ENCODE assay signal across 8 mouse cellular contexts in genomic region chr2:32680051-32680451, GRCm38 (mm10). TPM values are rescaled to one million over a fixed set of nuclear protein-coding genes. Genes with fewer than 3 reads are reported as not detected.
DNase-seq lines count a peak whose midpoint lies in the region; ATAC-seq and TF ChIP-seq lines count a peak whose summit lies in the region.

No protein-coding gene starts in this region.

- no peaks in the 10 kb centered on the region for H3K9me3 ChIP-seq in lung, postnatal 0 days (ENCODE audit: low read length)
- H3K9me3 ChIP-seq in heart, embryonic 14.5 days (ENCODE audit: control insufficient read depth, low read length): peaks cover 3% of the 10 kb centered on the region; the same call in 1 of the 2 replicates
- no peaks in the 10 kb centered on the region for H3K9me3 ChIP-seq in limb, embryonic 14.5 days (ENCODE audit: control insufficient read depth, low read length)

- H3K4me3 ChIP-seq in lung, postnatal 0 days (ENCODE audit: low read depth, low read length): no peak overlapping the region
- no peak overlapping the region for H3K4me3 ChIP-seq in heart, embryonic 14.5 days (ENCODE audit: control insufficient read depth in 1 of 2, insufficient read depth in 1 of 2, low read depth in 1 of 2, low read length in 2 of 2)
- no peak overlapping the region for H3K4me3 ChIP-seq in limb, embryonic 14.5 days (replicated peaks; ENCODE audit: low read length)
- H3K4me3 ChIP-seq in cerebellum, adult 2 months (replicated peaks; ENCODE audit: insufficient read depth, low read depth, low read length): no peak overlapping the region

- H3K27me3 ChIP-seq in lung, postnatal 0 days (replicated peaks; ENCODE audit: insufficient read depth, low read length): no peaks in the 10 kb centered on the region
- H3K27me3 ChIP-seq in heart, embryonic 14.5 days (ENCODE audit: control insufficient read depth, insufficient read depth, low read length): no peaks in the 10 kb centered on the region
- H3K27me3 ChIP-seq in limb, embryonic 14.5 days (ENCODE audit: control insufficient read depth, insufficient read depth, low read length): no peaks in the 10 kb centered on the region
- no peaks in the 10 kb centered on the region for H3K27me3 ChIP-seq in cerebellum, adult 2 months (ENCODE audit: control insufficient read depth, insufficient read depth, low read length)

- peaks cover 21% of the 10 kb centered on the region for H3K36me3 ChIP-seq in lung, postnatal 0 days (ENCODE audit: insufficient read depth, low read length)
- H3K36me3 ChIP-seq in heart, embryonic 14.5 days (ENCODE audit: control insufficient read depth, insufficient read depth, low read length): peaks cover 96% of the 10 kb centered on the region
- H3K36me3 ChIP-seq in limb, embryonic 14.5 days (ENCODE audit: control insufficient read depth, insufficient read depth, low read length): peaks cover 44% of the 10 kb centered on the region

- WGBS in lung, postnatal 0 days: 31% methylated on average over 7 of the region's 7 CpGs
- 12% methylated on average over 7 of the region's 7 CpGs for WGBS in heart, embryonic 14.5 days
- WGBS in limb, embryonic 14.5 days: 21% methylated on average over 7 of the region's 7 CpGs
- WGBS in cerebellum, adult 2 months: 26% methylated on average over 7 of the region's 7 CpGs

- H3K27ac ChIP-seq in lung, postnatal 0 days (ENCODE audit: low read length): no peak overlapping the region
- H3K27ac ChIP-seq in heart, embryonic 14.5 days (replicated peaks in 1 of 2; ENCODE audit: control insufficient read depth in 1 of 2, insufficient read depth in 1 of 2, low read depth in 2 of 2, low read length in 2 of 2): peak overlapping the region; percentile 71 to 76
- peak overlapping the region; percentile 52; the same call in 1 of the 2 replicates for H3K27ac ChIP-seq in limb, embryonic 14.5 days (replicated peaks; ENCODE audit: low read depth, low read length)
- no peak overlapping the region for H3K27ac ChIP-seq in cerebellum, adult 2 months (ENCODE audit: insufficient read depth, low read length)

- TF ChIP-seq POLR2A in limb, embryonic 14.5 days (IDR thresholded peaks at IDR 0.05; ENCODE audit: borderline replicate concordance, extremely low read depth, insufficient read depth, insufficient read length): no peak
- TF ChIP-seq POLR2A in cerebellum, adult 2 months (IDR thresholded peaks at IDR 0.05; ENCODE audit: borderline replicate concordance, insufficient read depth, low read length): no peak

- H3K4me2 ChIP-seq in lung, postnatal 0 days (replicated peaks; ENCODE audit: low read depth, low read length): no peak overlapping the region
- no peak overlapping the region; the same call in 1 of the 2 replicates for H3K4me2 ChIP-seq in heart, embryonic 14.5 days (ENCODE audit: low read length)
- no peak overlapping the region for H3K4me2 ChIP-seq in limb, embryonic 14.5 days (replicated peaks; ENCODE audit: low read depth, low read length, severe bottlenecking)

- DNase-seq in lung, postnatal 0 days (ENCODE audit: low spot score): peak; percentile 44
- DNase-seq in lung, postnatal 36 days: no peak
- peak; percentile 90 for DNase-seq in brain, adult 2 months (ENCODE audit: low read depth, low spot score)
- DNase-seq in limb, embryonic 14.5 days (ENCODE audit: low spot score): no peak
- no peak for DNase-seq in cerebellum, postnatal 4 days (ENCODE audit: low spot score in 2 of 2)
- DNase-seq in cerebellum, adult 2 months: no peak
- no peak for DNase-seq in thymus, postnatal 25 days

- no peak for TF ChIP-seq CTCF in lung, postnatal 0 days (IDR thresholded peaks at IDR 0.05)
- TF ChIP-seq CTCF in cerebellum, adult 2 months (IDR thresholded peaks at IDR 0.05; ENCODE audit: borderline replicate concordance, insufficient read depth, low read depth, low read length): no peak

- no peak for TF ChIP-seq EP300 in lung, postnatal 0 days (IDR thresholded peaks at IDR 0.05)

- ATAC-seq in lung, postnatal 0 days: peak; percentile 66
- ATAC-seq in heart, embryonic 14.5 days (ENCODE audit: insufficient number of reproducible peaks, insufficient read depth, low FRiP score, low read depth): peak; percentile 52; the same call in 1 of the 2 replicates
- no peak for ATAC-seq in limb, embryonic 14.5 days (ENCODE audit: low FRiP score, low read depth)

- no peak overlapping the region for H3K9ac ChIP-seq in lung, postnatal 0 days (replicated peaks; ENCODE audit: low read depth)
- H3K9ac ChIP-seq in heart, embryonic 14.5 days (ENCODE audit: low read length): peak overlapping the region; percentile 38
- no peak overlapping the region for H3K9ac ChIP-seq in limb, embryonic 14.5 days (ENCODE audit: low read depth, low read length, severe bottlenecking)

- no peaks in the 10 kb centered on the region for H3K4me1 ChIP-seq in lung, postnatal 0 days (ENCODE audit: insufficient read depth, low read depth, low read length)
- H3K4me1 ChIP-seq in heart, embryonic 14.5 days (ENCODE audit: control insufficient read depth in 2 of 2, insufficient read depth in 2 of 2, low read length in 2 of 2): peaks cover 7 to 22% of the 10 kb centered on the region in 2 experiments
- peaks cover 8% of the 10 kb centered on the region for H3K4me1 ChIP-seq in limb, embryonic 14.5 days (ENCODE audit: control insufficient read depth, insufficient read depth, low read length)
- H3K4me1 ChIP-seq in cerebellum, adult 2 months (ENCODE audit: control insufficient read depth, insufficient read depth, low read length): no peaks in the 10 kb centered on the region

RNA-seq across cellular contexts. Expression of gene Fpgs, which starts 23.9 kb away (rescaled TPM):
- 12.6 and 15.6 TPM in 2 replicates for polyA plus RNA-seq in lung, postnatal 0 days (2015; fragmentation: Nextera tagmentation; extraction: Ambion mirVana)
- polyA plus RNA-seq in heart, embryonic 14.5 days (2014; fragmentation: Nextera tagmentation; extraction: Ambion mirVana): 12.1 and 12.2 TPM in 2 replicates
- 75.7 and 101 TPM in 2 replicates for polyA plus RNA-seq in limb, embryonic 14.5 days (2012; rRNA removed)
- polyA plus RNA-seq in limb, embryonic 14.5 days (2014; fragmentation: Nextera tagmentation; extraction: Ambion mirVana): 30.7 and 33.4 TPM in 2 replicates
- 19.2 and 19.7 TPM in 2 replicates for polyA plus RNA-seq in cerebellum, adult 2 months (2012; rRNA removed)

RNA-seq across cellular contexts. Expression of gene Cdk9, which starts 32.8 kb away (rescaled TPM):
- 62.8 and 68.7 TPM in 2 replicates for polyA plus RNA-seq in lung, postnatal 0 days (2015; fragmentation: Nextera tagmentation; extraction: Ambion mirVana)
- polyA plus RNA-seq in heart, embryonic 14.5 days (2014; fragmentation: Nextera tagmentation; extraction: Ambion mirVana): 44.5 and 45.3 TPM in 2 replicates
- 211 and 240 TPM in 2 replicates for polyA plus RNA-seq in limb, embryonic 14.5 days (2012; rRNA removed)
- polyA plus RNA-seq in limb, embryonic 14.5 days (2014; fragmentation: Nextera tagmentation; extraction: Ambion mirVana): 84.7 and 87.1 TPM in 2 replicates
- polyA plus RNA-seq in cerebellum, adult 2 months (2012; rRNA removed): 170 and 186 TPM in 2 replicates

RNA-seq across cellular contexts. Expression of gene Eng, which starts 33.7 kb away (rescaled TPM):
- 118 and 130 TPM in 2 replicates for polyA plus RNA-seq in lung, postnatal 0 days (2015; fragmentation: Nextera tagmentation; extraction: Ambion mirVana)
- 146 and 148 TPM in 2 replicates for polyA plus RNA-seq in heart, embryonic 14.5 days (2014; fragmentation: Nextera tagmentation; extraction: Ambion mirVana)
- polyA plus RNA-seq in limb, embryonic 14.5 days (2012; rRNA removed): 61.4 and 91.8 TPM in 2 replicates
- polyA plus RNA-seq in limb, embryonic 14.5 days (2014; fragmentation: Nextera tagmentation; extraction: Ambion mirVana): 49.3 and 52.2 TPM in 2 replicates
- polyA plus RNA-seq in cerebellum, adult 2 months (2012; rRNA removed): 28.0 and 31.6 TPM in 2 replicates

RNA-seq across cellular contexts. Expression of gene Sh2d3c, which starts 40.8 kb away (rescaled TPM):
- 51.8 and 53.5 TPM in 2 replicates for polyA plus RNA-seq in lung, postnatal 0 days (2015; fragmentation: Nextera tagmentation; extraction: Ambion mirVana)
- 23.7 and 27.7 TPM in 2 replicates for polyA plus RNA-seq in heart, embryonic 14.5 days (2014; fragmentation: Nextera tagmentation; extraction: Ambion mirVana)
- polyA plus RNA-seq in limb, embryonic 14.5 days (2012; rRNA removed): 36.8 and 52.0 TPM in 2 replicates
- polyA plus RNA-seq in limb, embryonic 14.5 days (2014; fragmentation: Nextera tagmentation; extraction: Ambion mirVana): 18.5 and 20.3 TPM in 2 replicates
- polyA plus RNA-seq in cerebellum, adult 2 months (2012; rRNA removed): 47.0 and 53.2 TPM in 2 replicates

RNA-seq across cellular contexts. Expression of gene Ak1, which starts 58.5 kb away (rescaled TPM):
- polyA plus RNA-seq in lung, postnatal 0 days (2015; fragmentation: Nextera tagmentation; extraction: Ambion mirVana): 31.7 and 36.3 TPM in 2 replicates
- 336 and 355 TPM in 2 replicates for polyA plus RNA-seq in heart, embryonic 14.5 days (2014; fragmentation: Nextera tagmentation; extraction: Ambion mirVana)
- polyA plus RNA-seq in limb, embryonic 14.5 days (2012; rRNA removed): 25.5 and 26.7 TPM in 2 replicates
- polyA plus RNA-seq in limb, embryonic 14.5 days (2014; fragmentation: Nextera tagmentation; extraction: Ambion mirVana): 44.1 and 56.2 TPM in 2 replicates
- 127 and 132 TPM in 2 replicates for polyA plus RNA-seq in cerebellum, adult 2 months (2012; rRNA removed)

Comparison
In these comparisons a context has a peak if more than half of its experiments do, and no peak if none do; other contexts are left out.
1. DNase-seq: peak in lung, postnatal 0 days (single experiment) and brain, adult 2 months (single experiment); none in lung, postnatal 36 days (single experiment), limb, embryonic 14.5 days (single experiment), cerebellum, postnatal 4 days (0 of 2), cerebellum, adult 2 months (0 of 2) and thymus, postnatal 25 days (single experiment).
2. H3K27ac ChIP-seq: peak in heart, embryonic 14.5 days (2 of 2) and limb, embryonic 14.5 days (single experiment); none in lung, postnatal 0 days (single experiment) and cerebellum, adult 2 months (single experiment).